Mouse (Mus musculus) hindbrain, embryonic 11.5 days (tissue): Measurements from ENCODE around the gene 4921517D22Rik. TPM values are rescaled to one million over a fixed set of nuclear protein-coding genes. Genes with fewer than 3 reads are reported as not detected.

Experiments used
- ATAC-seq: fragments of 200-750 bp; cut with Nextera tagmentation; 2 replicates; pipeline ENCODE4 v1.8.0; 2017; ENCODE audit warnings: mild to moderate bottlenecking, moderate TSS enrichment, moderate library complexity; ENCODE audit not compliant: low FRiP score
- DNase-seq: peaks from one replicate; pipeline ENCODE4 v3.0.0-alpha.2; 2015; ENCODE audit warnings: low spot score
- H3K27ac ChIP-seq: fragments of 300-500 bp; sonication (generic); 2 replicates; pipeline ENCODE4 v1.5.1; 2014; ENCODE audit warnings: mild to moderate bottlenecking, low read depth, low read length
- H3K27me3 ChIP-seq: fragments of 300-500 bp; sonication (generic); 2 replicates; pipeline ENCODE4 v1.6.1; 2014; ENCODE audit warnings: mild to moderate bottlenecking, low read length, moderate library complexity, mixed read lengths; ENCODE audit not compliant: control insufficient read depth, insufficient read depth
- H3K36me3 ChIP-seq: fragments of 300-500 bp; sonication (generic); 2 replicates; pipeline ENCODE4 v1.6.1; 2014; ENCODE audit warnings: mild to moderate bottlenecking, low read length, moderate library complexity, mixed read lengths; ENCODE audit not compliant: control insufficient read depth, insufficient read depth
- H3K4me1 ChIP-seq: fragments of 300-500 bp; sonication (generic); replicated peaks from 2 replicates; pipeline ENCODE4 v1.6.1; 2014; ENCODE audit warnings: low read length, mixed read lengths; ENCODE audit not compliant: control insufficient read depth, insufficient read depth
- H3K4me2 ChIP-seq: fragments of 300-500 bp; sonication (generic); replicated peaks from 2 replicates; pipeline ENCODE4 v1.6.1; 2014; ENCODE audit warnings: mild to moderate bottlenecking, low read depth, low read length
- H3K4me3 ChIP-seq: fragments of 300-500 bp; sonication (generic); 2 replicates; pipeline ENCODE4 v1.5.1; 2014; ENCODE audit warnings: low read depth, low read length
- H3K9ac ChIP-seq: fragments of 300-500 bp; sonication (generic); 2 replicates; pipeline ENCODE4 v1.6.1; 2014; ENCODE audit warnings: low read depth, low read length
- H3K9me3 ChIP-seq: fragments of 300-500 bp; sonication (generic); 2 replicates; pipeline ENCODE4 v1.6.1; 2016; ENCODE audit warnings: low read length; ENCODE audit not compliant: control insufficient read depth
- WGBS: fragments of 180-500 bp; shearing (Covaris S2); extraction: QIAGEN DNeasy Blood & Tissue Kit; methylation state at CpG from one replicate; pipeline ENCODE4 v1.1.7; 2014; 5-methylcytosine and 5-hydroxymethylcytosine counted together
- polyA plus RNA-seq: library from polyadenylated mRNA; unstranded; fragments of >200 nt; fragmentation: Nextera tagmentation; extraction: Ambion mirVana; gene quantifications from 2 replicates; pipeline ENCODE4 v1.2.1, GENCODE M21; 2014

4921517D22Rik gene
- polyA plus RNA-seq, 1 experiment from 2014 or later = not detected

GRCm38 (mm10) chr13:59653136-59653535 lies 40.8 kb downstream of the 4921517D22Rik start:
- DNase-seq = no peak
- H3K9ac ChIP-seq = no peak overlapping the region
- no peak overlapping the region for H3K4me2 ChIP-seq
- peaks cover 21% of the 10 kb centered on the region for H3K4me1 ChIP-seq
- no peak for ATAC-seq
- H3K27me3 ChIP-seq = no peaks in the 10 kb centered on the region
- no peaks in the 10 kb centered on the region for H3K9me3 ChIP-seq
- H3K36me3 ChIP-seq = peaks cover 6% of the 10 kb centered on the region; the same call in 1 of the 2 replicates
- no peak overlapping the region for H3K4me3 ChIP-seq
- peak overlapping the region; percentile 77 for H3K27ac ChIP-seq
- 52% methylated on average over 3 of the region's 3 CpGs for WGBS

- Histone ChIP-seq H3K27ac (peak overlapping the region; percentile 77), H3K4me2 (no peak overlapping the region), H3K4me3 (no peak overlapping the region), H3K9ac (no peak overlapping the region), H3K4me1 (peaks cover 19% of the 10 kb centered on the region), H3K27me3 (no peaks in the 10 kb centered on the region), H3K9me3 (no peaks in the 10 kb centered on the region), H3K36me3 (peaks cover 4% of the 10 kb centered on the region; the same call in 1 of the 2 replicates)
- ATAC-seq (no peak), DNase-seq (peak; percentile 46)
- WGBS = 43% methylated on average over 5 of the region's 5 CpGs
These were observed 41.3 kb downstream of the 4921517D22Rik start for GRCm38 (mm10) chr13:59652651-59653050.

- H3K9ac ChIP-seq = no peak overlapping the region
- peaks cover 10% of the 10 kb centered on the region for H3K4me1 ChIP-seq
- no peaks in the 10 kb centered on the region for H3K9me3 ChIP-seq
- H3K4me3 ChIP-seq = no peak overlapping the region
- ATAC-seq (no peak), DNase-seq (no peak)
- H3K27ac ChIP-seq = no peak overlapping the region
- 81% methylated on average over 5 of the region's 5 CpGs for WGBS
- no peak overlapping the region for H3K4me2 ChIP-seq
- no peaks in the 10 kb centered on the region for H3K27me3 ChIP-seq
- H3K36me3 ChIP-seq = peaks cover 4% of the 10 kb centered on the region; the same call in 1 of the 2 replicates
These were observed 44.1 kb downstream of the 4921517D22Rik start for GRCm38 (mm10) chr13:59649781-59650180.

- ATAC-seq (no peak), DNase-seq (no peak)
- H3K4me1 ChIP-seq = peaks cover 10% of the 10 kb centered on the region
- peaks cover under 1% of the 10 kb centered on the region; the same call in 1 of the 2 replicates for H3K36me3 ChIP-seq
- WGBS = 89% methylated on average over 6 of the region's 6 CpGs
- H3K9me3 ChIP-seq = no peaks in the 10 kb centered on the region
- H3K4me3 ChIP-seq = no peak overlapping the region
- no peak overlapping the region for H3K9ac ChIP-seq
- no peak overlapping the region for H3K4me2 ChIP-seq
- no peaks in the 10 kb centered on the region for H3K27me3 ChIP-seq
- H3K27ac ChIP-seq = no peak overlapping the region
These were observed 45.3 kb downstream of the 4921517D22Rik start for GRCm38 (mm10) chr13:59648598-59648997.

GRCm38 (mm10) chr13:59647484-59647883 lies 46.4 kb downstream of the 4921517D22Rik start:
- no peak overlapping the region for H3K4me2 ChIP-seq
- no peak for ATAC-seq
- no peak for DNase-seq
- H3K9ac ChIP-seq = no peak overlapping the region
- H3K27me3 ChIP-seq = no peaks in the 10 kb centered on the region
- H3K27ac ChIP-seq = no peak overlapping the region
- H3K4me3 ChIP-seq = no peak overlapping the region
- no peaks in the 10 kb centered on the region for H3K36me3 ChIP-seq
- no peaks in the 10 kb centered on the region for H3K9me3 ChIP-seq
- H3K4me1 ChIP-seq = peaks cover 3% of the 10 kb centered on the region
- 84% methylated on average over 6 of the region's 6 CpGs for WGBS

- no peak for DNase-seq
- Histone ChIP-seq H3K9me3 (no peaks in the 10 kb centered on the region), H3K4me3 (no peak overlapping the region), H3K4me1 (no peaks in the 10 kb centered on the region), H3K27me3 (no peaks in the 10 kb centered on the region), H3K27ac (no peak overlapping the region), H3K4me2 (no peak overlapping the region), H3K36me3 (no peaks in the 10 kb centered on the region), H3K9ac (no peak overlapping the region)
- WGBS = 55% methylated on average over 11 of the region's 11 CpGs
- no peak for ATAC-seq
These were observed 47.1 kb downstream of the 4921517D22Rik start for GRCm38 (mm10) chr13:59646674-59647244.

GRCm38 (mm10) chr13:59645491-59645890 lies 48.4 kb downstream of the 4921517D22Rik start:
- Histone ChIP-seq H3K4me1 (no peaks in the 10 kb centered on the region), H3K9me3 (no peaks in the 10 kb centered on the region), H3K4me3 (no peak overlapping the region), H3K9ac (no peak overlapping the region), H3K36me3 (no peaks in the 10 kb centered on the region), H3K4me2 (no peak overlapping the region), H3K27me3 (no peaks in the 10 kb centered on the region), H3K27ac (no peak overlapping the region)
- DNase-seq = no peak
- 92% methylated on average over 3 of the region's 3 CpGs for WGBS
- no peak for ATAC-seq

GRCm38 (mm10) chr13:59642818-59643217 lies 51.1 kb downstream of the 4921517D22Rik start:
- no peak overlapping the region for H3K27ac ChIP-seq
- ATAC-seq = no peak
- WGBS = 93% methylated on average over 2 of the region's 2 CpGs
- H3K9ac ChIP-seq = no peak overlapping the region
- H3K4me1 ChIP-seq = no peaks in the 10 kb centered on the region
- H3K9me3 ChIP-seq = no peaks in the 10 kb centered on the region
- no peaks in the 10 kb centered on the region for H3K27me3 ChIP-seq
- no peaks in the 10 kb centered on the region; the same call in 1 of the 2 replicates for H3K36me3 ChIP-seq
- no peak overlapping the region for H3K4me3 ChIP-seq
- DNase-seq = no peak
- no peak overlapping the region for H3K4me2 ChIP-seq

GRCm38 (mm10) chr13:59640178-59640440 lies 53.8 kb downstream of the 4921517D22Rik start:
- no peak overlapping the region for H3K4me2 ChIP-seq
- no peaks in the 10 kb centered on the region for H3K27me3 ChIP-seq
- no peak for ATAC-seq
- DNase-seq = no peak
- WGBS = 89% methylated on average over 6 of the region's 6 CpGs
- H3K4me3 ChIP-seq = no peak overlapping the region
- no peaks in the 10 kb centered on the region for H3K4me1 ChIP-seq
- H3K9me3 ChIP-seq = no peaks in the 10 kb centered on the region
- no peak overlapping the region for H3K9ac ChIP-seq
- peaks cover 6% of the 10 kb centered on the region; the same call in 1 of the 2 replicates for H3K36me3 ChIP-seq
- H3K27ac ChIP-seq = no peak overlapping the region
